Mouse (Mus musculus): ENCODE measurements around the gene Speg.

The Speg gene

GRCm38 (mm10) chr1:75374950-75375936, at the start of gene Speg:
Speg (plus strand) TSS chr1:75375297.
- DNase-seq = peak in 1 of 2 experiments; percentile 16

GRCm38 (mm10) chr1:75327461-75327860, 47.6 kb upstream of the Speg start:
- no peak for DNase-seq

GRCm38 (mm10) chr1:75331271-75331670, 43.8 kb upstream of the Speg start:
- DNase-seq = no peak

GRCm38 (mm10) chr1:75336461-75336860, 38.6 kb upstream of the Speg start:
- DNase-seq = no peak

- no peak for DNase-seq
Measured at GRCm38 (mm10) chr1:75337097-75337496, 38.0 kb upstream of the Speg start.

GRCm38 (mm10) chr1:75338091-75338694, 36.9 kb upstream of the Speg start:
- DNase-seq = no peak

- DNase-seq = no peak
Measured at GRCm38 (mm10) chr1:75339337-75339736, 35.8 kb upstream of the Speg start.

- DNase-seq = no peak
Measured at GRCm38 (mm10) chr1:75340519-75340918, 34.6 kb upstream of the Speg start.

- peak; percentile 66 to 68 for DNase-seq
Measured at GRCm38 (mm10) chr1:75342874-75343416, 32.2 kb upstream of the Speg start.

GRCm38 (mm10) chr1:75344291-75345035, 30.6 kb upstream of the Speg start:
- peak; percentile 33 to 52 for DNase-seq

GRCm38 (mm10) chr1:75345036-75345935, 29.8 kb upstream of the Speg start:
- peak in 1 of 2 experiments; percentile 22 for DNase-seq

- DNase-seq = no peak
Measured at GRCm38 (mm10) chr1:75347279-75347678, 27.8 kb upstream of the Speg start.

GRCm38 (mm10) chr1:75349275-75349674, 25.8 kb upstream of the Speg start:
- no peak for DNase-seq

GRCm38 (mm10) chr1:75357261-75357660, 17.8 kb upstream of the Speg start:
- peak; percentile 73 to 80 for DNase-seq

- DNase-seq = no peak
Measured at GRCm38 (mm10) chr1:75358009-75358408, 17.1 kb upstream of the Speg start.

- no peak for DNase-seq
Measured at GRCm38 (mm10) chr1:75359346-75359745, 15.8 kb upstream of the Speg start.

GRCm38 (mm10) chr1:75360112-75361031, 14.7 kb upstream of the Speg start, which contains the start of gene Des:
Des (plus strand) TSS chr1:75360329.
- peak; percentile 53 to 62 for DNase-seq

- DNase-seq = no peak
Measured at GRCm38 (mm10) chr1:75361123-75361522, 14.0 kb upstream of the Speg start.

- DNase-seq = peak; percentile 31
Measured at GRCm38 (mm10) chr1:75361750-75362149, 13.3 kb upstream of the Speg start.

- DNase-seq = no peak
Measured at GRCm38 (mm10) chr1:75363868-75364267, 11.2 kb upstream of the Speg start.

Data from kidney, postnatal 36 days (tissue).